Mouse (Mus musculus): ENCODE measurements around the gene Mboat7. TPM values are rescaled to one million over a fixed set of nuclear protein-coding genes. Genes with fewer than 3 reads are reported as not detected.

Mboat7 gene
- polyA plus RNA-seq, 1 experiment: 45.8 TPM

DNA sequence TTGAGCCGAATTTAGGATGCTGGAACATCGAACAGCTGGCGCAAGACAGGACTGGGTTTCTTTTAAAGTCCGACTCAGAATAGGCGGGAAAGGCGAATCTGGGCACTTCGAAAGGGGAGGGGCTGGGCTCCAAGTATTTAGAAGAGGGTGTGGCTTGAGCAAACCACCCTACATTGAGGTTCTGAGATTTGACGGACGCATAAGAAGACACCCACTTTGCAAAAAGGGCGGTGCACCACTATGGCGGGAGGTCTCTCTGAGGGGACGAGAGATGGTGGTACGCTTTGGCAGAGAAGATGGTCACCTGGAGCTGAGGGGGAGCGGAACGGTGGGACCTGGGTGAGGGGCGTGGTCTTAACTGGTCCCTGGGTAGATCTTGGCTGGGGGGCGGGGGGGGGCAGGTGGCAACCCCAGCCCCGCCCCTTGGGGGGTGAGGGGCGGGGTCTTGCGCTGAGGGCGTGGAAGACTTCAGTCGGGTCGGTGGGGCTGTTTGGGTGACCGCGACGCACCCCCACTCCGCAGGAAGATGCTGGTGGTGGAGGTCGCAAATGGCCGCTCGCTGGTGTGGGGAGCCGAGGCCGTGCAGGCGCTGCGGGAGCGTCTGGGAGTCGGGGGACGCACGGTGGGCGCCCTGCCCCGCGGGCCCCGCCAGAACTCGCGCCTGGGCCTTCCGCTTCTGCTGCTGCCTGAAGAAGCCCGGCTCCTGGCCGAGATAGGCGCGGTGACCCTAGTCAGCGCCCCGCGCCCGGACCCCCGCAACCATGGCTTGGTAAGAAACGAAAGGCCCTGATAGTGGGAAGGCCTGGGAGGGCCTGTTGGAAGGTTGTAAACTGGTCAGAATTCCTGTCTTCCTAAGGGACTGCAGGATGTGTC is 989 bp upstream of the Mboat7 start:
- Histone ChIP-seq H3K4me3 (ENCODE audit: insufficient read depth, poor library complexity, severe bottlenecking) (peak overlapping the region; percentile 50), H3K27me3 (ENCODE audit: control insufficient read depth, insufficient read depth, insufficient read length) (no peaks in the 10 kb centered on the region), H3ac (ENCODE audit: control insufficient read depth, insufficient read length, low read depth) (peak overlapping the region; percentile 78), H3K79me2 (ENCODE audit: control insufficient read depth, insufficient read depth) (peaks cover 36% of the 10 kb centered on the region), H3K79me3 (ENCODE audit: low read depth) (peaks cover 15% of the 10 kb centered on the region), H3K36me3 (ENCODE audit: control insufficient read depth, insufficient read depth) (peaks cover 23% of the 10 kb centered on the region)
- TF ChIP-seq MAX (IDR thresholded peaks at IDR 0.05) (no peak), CTCF (IDR thresholded peaks at IDR 0.05; ENCODE audit: control insufficient read depth, insufficient read depth, insufficient read length) (no peak), MYOD1 (IDR thresholded peaks at IDR 0.05; ENCODE audit: control insufficient read depth, insufficient read length, low read depth) (no peak), CEBPB (IDR thresholded peaks at IDR 0.05; ENCODE audit: low read depth) (no peak), USF1 (IDR thresholded peaks at IDR 0.05; ENCODE audit: low read depth) (no peak), MYOG (IDR thresholded peaks at IDR 0.05; ENCODE audit: control insufficient read depth, extremely low read depth, insufficient read length) (no peak), FOSL1 (IDR thresholded peaks at IDR 0.05; ENCODE audit: insufficient read depth, low read length, poor library complexity, severe bottlenecking) (no peak)

DNA sequence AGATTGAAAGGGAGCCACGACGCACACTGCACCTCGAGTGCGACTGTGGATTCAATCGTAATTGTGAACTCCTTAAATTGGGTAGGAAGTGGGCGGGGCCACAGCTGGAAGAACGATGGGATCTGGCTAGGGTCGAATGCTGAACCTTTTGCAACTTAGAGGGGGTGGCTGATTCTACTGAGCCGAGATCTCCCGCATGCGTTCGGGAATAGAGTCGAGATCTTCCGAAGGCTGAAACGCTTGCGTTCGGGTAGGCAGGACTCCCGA is 419 bp upstream of the Mboat7 start:
- TF ChIP-seq FOSL1 (IDR thresholded peaks at IDR 0.05; ENCODE audit: insufficient read depth, low read length, poor library complexity, severe bottlenecking) (no peak), CEBPB (IDR thresholded peaks at IDR 0.05; ENCODE audit: low read depth) (no peak)
- peak overlapping the region; percentile 70 for H3ac ChIP-seq (ENCODE audit: control insufficient read depth, insufficient read length, low read depth)
- H3K27me3 ChIP-seq (ENCODE audit: control insufficient read depth, insufficient read depth, insufficient read length): no peaks in the 10 kb centered on the region
- peaks cover 23% of the 10 kb centered on the region for H3K36me3 ChIP-seq (ENCODE audit: control insufficient read depth, insufficient read depth)
- H3K4me3 ChIP-seq (ENCODE audit: insufficient read depth, poor library complexity, severe bottlenecking): peak overlapping the region; percentile 50
- peaks cover 36% of the 10 kb centered on the region for H3K79me2 ChIP-seq (ENCODE audit: control insufficient read depth, insufficient read depth)
- peaks cover 15% of the 10 kb centered on the region for H3K79me3 ChIP-seq (ENCODE audit: low read depth)

DNA sequence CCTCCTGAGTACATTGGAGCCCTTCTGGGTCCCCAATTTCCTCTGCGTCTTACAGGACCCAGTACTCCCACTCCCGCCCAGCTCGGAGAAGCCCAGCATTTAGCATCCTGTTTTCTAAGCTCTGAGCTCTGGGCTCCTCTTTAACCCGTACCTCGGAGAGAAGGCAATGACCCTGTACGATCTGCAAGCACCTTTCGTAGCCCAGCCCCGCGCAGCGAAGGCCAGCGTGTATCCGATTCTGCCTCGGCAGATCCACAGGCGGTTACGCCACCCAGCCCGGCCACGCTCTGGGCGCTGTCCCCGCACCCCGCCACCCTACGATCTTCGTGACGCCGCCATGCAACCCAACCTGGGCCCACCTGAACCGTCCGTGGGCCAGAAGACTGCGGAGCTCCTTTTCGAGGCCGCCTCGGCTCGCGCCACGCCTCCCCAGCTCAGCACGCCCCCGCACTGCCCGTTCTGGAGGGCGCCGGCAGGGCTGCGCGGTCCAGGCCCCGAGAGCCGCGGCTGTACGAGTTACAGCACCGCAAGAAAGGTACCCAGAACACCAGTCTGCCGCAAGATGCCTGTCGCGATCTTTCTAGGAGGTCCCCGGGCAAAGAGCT is 839 bp downstream of the Mboat7 start, which contains the start of gene Tsen34:
Gene Tsen34, plus strand, starts transcription at position 482 of the 605 bp plus-strand sequence.
- Histone ChIP-seq H3K27me3 (ENCODE audit: control insufficient read depth, insufficient read depth, insufficient read length) (no peaks in the 10 kb centered on the region), H3ac (ENCODE audit: control insufficient read depth, insufficient read length, low read depth) (peak within 1 kb of the TSS; percentile 70), H3K79me2 (ENCODE audit: control insufficient read depth, insufficient read depth) (peaks cover 36% of the 10 kb centered on the region), H3K4me3 (ENCODE audit: insufficient read depth, poor library complexity, severe bottlenecking) (peak within 1 kb of the TSS; percentile 50), H3K36me3 (ENCODE audit: control insufficient read depth, insufficient read depth) (peaks cover 21% of the 10 kb centered on the region), H3K79me3 (ENCODE audit: low read depth) (peaks cover 15% of the 10 kb centered on the region)
- no peak for TF ChIP-seq CEBPB (IDR thresholded peaks at IDR 0.05; ENCODE audit: low read depth)
- TF ChIP-seq CTCF (IDR thresholded peaks at IDR 0.05; ENCODE audit: control insufficient read depth, insufficient read depth, insufficient read length): no peak
- TF ChIP-seq MYOG (IDR thresholded peaks at IDR 0.05; ENCODE audit: control insufficient read depth, extremely low read depth, insufficient read length): no peak
- no peak for TF ChIP-seq USF1 (IDR thresholded peaks at IDR 0.05; ENCODE audit: low read depth)
- no peak for TF ChIP-seq FOSL1 (IDR thresholded peaks at IDR 0.05; ENCODE audit: insufficient read depth, low read length, poor library complexity, severe bottlenecking)
- no peak for TF ChIP-seq MAX (IDR thresholded peaks at IDR 0.05)
- no peak for TF ChIP-seq MYOD1 (IDR thresholded peaks at IDR 0.05; ENCODE audit: control insufficient read depth, insufficient read length, low read depth)

DNA sequence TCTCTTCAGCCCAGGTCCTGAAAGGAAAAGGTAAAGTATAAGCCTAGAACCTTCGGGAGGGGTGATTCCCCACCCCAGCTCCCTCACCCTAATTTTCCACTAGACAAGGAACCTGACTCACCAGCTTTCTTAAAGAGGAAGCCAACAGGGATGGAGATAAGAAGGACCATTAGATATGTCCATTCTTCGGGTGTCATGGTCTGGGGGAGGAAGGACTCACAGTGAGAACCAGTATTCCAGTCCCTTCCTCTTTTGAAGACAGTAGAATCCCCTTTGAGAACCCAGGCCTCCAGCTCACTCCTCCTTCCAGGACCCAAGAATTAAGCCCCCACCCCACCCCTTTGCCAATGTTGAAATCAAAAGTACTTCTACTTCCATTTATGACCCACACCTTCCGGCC is 1.4 kb downstream of the Mboat7 start:
- Histone ChIP-seq H3K36me3 (ENCODE audit: control insufficient read depth, insufficient read depth) (peaks cover 15% of the 10 kb centered on the region), H3K79me3 (ENCODE audit: low read depth) (peaks cover 15% of the 10 kb centered on the region), H3ac (ENCODE audit: control insufficient read depth, insufficient read length, low read depth) (peak overlapping the region; percentile 52), H3K27me3 (ENCODE audit: control insufficient read depth, insufficient read depth, insufficient read length) (no peaks in the 10 kb centered on the region), H3K4me3 (ENCODE audit: insufficient read depth, poor library complexity, severe bottlenecking) (peak overlapping the region; percentile 50), H3K79me2 (ENCODE audit: control insufficient read depth, insufficient read depth) (peaks cover 36% of the 10 kb centered on the region)
- no peak for TF ChIP-seq MYOD1 (IDR thresholded peaks at IDR 0.05; ENCODE audit: control insufficient read depth, insufficient read length, low read depth)
- TF ChIP-seq CEBPB (IDR thresholded peaks at IDR 0.05; ENCODE audit: low read depth): no peak
- TF ChIP-seq MAX (IDR thresholded peaks at IDR 0.05): no peak
- no peak for TF ChIP-seq USF1 (IDR thresholded peaks at IDR 0.05; ENCODE audit: low read depth)
- no peak for TF ChIP-seq CTCF (IDR thresholded peaks at IDR 0.05; ENCODE audit: control insufficient read depth, insufficient read depth, insufficient read length)
- no peak for TF ChIP-seq FOSL1 (IDR thresholded peaks at IDR 0.05; ENCODE audit: insufficient read depth, low read length, poor library complexity, severe bottlenecking)
- no peak for TF ChIP-seq MYOG (IDR thresholded peaks at IDR 0.05; ENCODE audit: control insufficient read depth, extremely low read depth, insufficient read length)

DNA sequence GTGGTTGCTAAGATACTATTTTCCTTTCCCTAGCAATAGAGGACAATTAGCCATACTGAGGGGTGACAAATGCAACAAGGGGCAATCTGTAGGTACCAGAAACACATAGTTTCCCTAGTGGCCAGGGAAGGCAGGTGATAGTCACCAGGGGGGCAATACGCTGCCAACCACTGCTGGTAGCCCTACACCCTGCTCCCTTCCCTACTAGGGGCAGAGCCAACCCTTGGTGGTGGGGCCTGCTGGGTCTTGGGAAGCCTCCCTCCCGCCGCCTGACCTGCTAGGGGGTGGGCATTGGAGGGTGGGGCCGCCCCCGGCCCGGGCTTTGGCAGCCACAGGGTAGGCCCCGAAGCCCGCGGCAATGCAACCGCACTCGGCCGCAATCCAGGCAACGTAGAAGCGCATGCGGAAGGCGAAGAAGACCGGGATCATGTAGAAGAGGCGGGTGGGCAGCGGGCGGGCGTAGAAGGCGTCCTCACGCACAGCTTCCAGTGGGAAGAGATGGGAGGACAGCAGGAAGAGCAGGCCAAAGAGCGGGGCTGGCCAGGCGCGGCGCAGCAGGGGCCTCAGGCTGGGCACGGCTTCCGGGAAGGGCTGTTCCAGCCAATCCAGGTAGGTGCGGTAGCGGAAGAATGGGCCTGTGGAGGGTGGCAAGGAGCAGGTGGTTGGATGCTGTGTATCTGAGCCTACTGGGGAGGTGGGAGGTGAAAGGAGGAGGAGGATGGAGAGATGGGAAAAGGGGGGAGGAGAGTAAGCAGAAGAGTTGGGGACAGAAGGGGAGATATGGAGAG is 7.7 kb downstream of the Mboat7 start:
- Histone ChIP-seq H3K79me2 (ENCODE audit: control insufficient read depth, insufficient read depth) (peaks cover 3% of the 10 kb centered on the region), H3ac (ENCODE audit: control insufficient read depth, insufficient read length, low read depth) (no peak overlapping the region), H3K79me3 (ENCODE audit: low read depth) (peaks cover 1% of the 10 kb centered on the region), H3K36me3 (ENCODE audit: control insufficient read depth, insufficient read depth) (peaks cover 9% of the 10 kb centered on the region), H3K27me3 (ENCODE audit: control insufficient read depth, insufficient read depth, insufficient read length) (no peaks in the 10 kb centered on the region), H3K4me3 (ENCODE audit: insufficient read depth, poor library complexity, severe bottlenecking) (no peak overlapping the region)
- TF ChIP-seq CEBPB (IDR thresholded peaks at IDR 0.05; ENCODE audit: low read depth) (no peak), MAX (IDR thresholded peaks at IDR 0.05) (no peak), MYOD1 (IDR thresholded peaks at IDR 0.05; ENCODE audit: control insufficient read depth, insufficient read length, low read depth) (no peak), USF1 (IDR thresholded peaks at IDR 0.05; ENCODE audit: low read depth) (no peak)

Data from C2C12 (cell line).